In the genomic region with DNA sequence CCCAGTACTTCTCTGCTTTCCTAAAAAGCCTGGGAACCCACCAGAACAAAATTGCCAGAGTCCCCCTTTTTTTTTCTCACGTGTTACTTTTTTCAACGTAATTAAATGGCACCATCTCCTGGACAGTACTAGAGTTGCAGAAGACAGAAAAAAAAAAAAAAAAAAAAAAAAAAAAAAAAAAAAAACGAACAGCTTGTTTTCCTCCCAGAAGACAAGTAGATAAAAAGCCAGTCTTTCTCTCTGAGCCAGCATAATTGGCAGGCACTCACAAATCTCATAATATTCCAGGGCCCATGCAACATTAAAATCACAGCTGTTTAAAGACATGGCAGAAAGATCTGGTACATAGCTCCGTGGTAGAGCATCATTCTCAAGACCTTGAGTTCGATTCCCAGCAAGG, we compare ENCODE assay signal across 8 mouse cellular contexts.
A peak's percentile ranks its signal among the peaks of the same experiment; 100 is the strongest.
DNase-seq lines count a peak whose midpoint lies in the region; ATAC-seq lines count a peak whose summit lies in the region.

No protein-coding gene starts in this region.

- no peak for DNase-seq in frontal cortex, postnatal 25 days (ENCODE audit: low spot score in 2 of 2)
- peak; percentile 69 for DNase-seq in midbrain, embryonic 14.5 days
- no peak for DNase-seq in midbrain, embryonic 10.5 days (ENCODE audit: low spot score)
- peak; percentile 13 for DNase-seq in embryo, embryonic 11.5 days (ENCODE audit: low read depth, low spot score)
- DNase-seq in retina, embryonic 14.5 days (ENCODE audit: low spot score) = peak; percentile 56
- DNase-seq in left cerebral cortex, adult 11 months (ENCODE audit: low spot score) = no peak
- DNase-seq in ovary, adult 18-20 months (ENCODE audit: low spot score) = no peak

- no peak overlapping the region for H3K4me3 ChIP-seq in midbrain, embryonic 14.5 days (replicated peaks; ENCODE audit: low read depth, low read length)
- no peak overlapping the region for H3K4me3 ChIP-seq in midbrain, embryonic 10.5 days

- H3K36me3 ChIP-seq in midbrain, embryonic 14.5 days (ENCODE audit: control insufficient read depth, insufficient read depth, low read length) = no peaks in the 10 kb centered on the region
- no peaks in the 10 kb centered on the region for H3K36me3 ChIP-seq in midbrain, embryonic 10.5 days

- H3K27me3 ChIP-seq in midbrain, embryonic 14.5 days (ENCODE audit: control insufficient read depth, insufficient read depth, low read length) = no peaks in the 10 kb centered on the region
- no peaks in the 10 kb centered on the region for H3K27me3 ChIP-seq in midbrain, embryonic 10.5 days (ENCODE audit: low read depth, poor library complexity, severe bottlenecking)

- H3K4me2 ChIP-seq in midbrain, embryonic 14.5 days (ENCODE audit: low read length) = no peak overlapping the region

- no peak overlapping the region for H3K27ac ChIP-seq in midbrain, embryonic 14.5 days (replicated peaks; ENCODE audit: low read depth, low read length)
- no peak overlapping the region for H3K27ac ChIP-seq in midbrain, embryonic 10.5 days (replicated peaks)

- peak; percentile 54 for ATAC-seq in frontal cortex, adult (ENCODE audit: low TSS enrichment)
- ATAC-seq in midbrain, embryonic 14.5 days (ENCODE audit: low FRiP score, low TSS enrichment) = no peak

- no peaks in the 10 kb centered on the region for H3K4me1 ChIP-seq in midbrain, embryonic 14.5 days (ENCODE audit: control insufficient read depth, insufficient read depth, low read length)
- peaks cover 1% of the 10 kb centered on the region for H3K4me1 ChIP-seq in midbrain, embryonic 10.5 days

- 35% methylated on average over 5 of the region's 5 CpGs for WGBS in midbrain, embryonic 14.5 days
- WGBS in midbrain, embryonic 10.5 days = 36% methylated on average over 5 of the region's 5 CpGs

- no peak overlapping the region for H3K9ac ChIP-seq in midbrain, embryonic 14.5 days (replicated peaks; ENCODE audit: low read length)

- no peaks in the 10 kb centered on the region for H3K9me3 ChIP-seq in midbrain, embryonic 14.5 days (ENCODE audit: control insufficient read depth, low read length)
- H3K9me3 ChIP-seq in midbrain, embryonic 10.5 days (replicated peaks) = no peaks in the 10 kb centered on the region

Comparison
In these comparisons a context has a peak if more than half of its experiments do, and no peak if none do; other contexts are left out.
1. DNase-seq: peak in midbrain, embryonic 14.5 days (single experiment), embryo, embryonic 11.5 days (single experiment) and retina, embryonic 14.5 days (single experiment); none in frontal cortex, postnatal 25 days (0 of 2), midbrain, embryonic 10.5 days (single experiment), left cerebral cortex, adult 11 months (single experiment) and ovary, adult 18-20 months (single experiment).